Mouse (Mus musculus) lung, embryonic 15.5 days (tissue): Measurements from ENCODE around the gene Grin3a. TPM values are rescaled to one million over a fixed set of nuclear protein-coding genes. Genes with fewer than 3 reads are reported as not detected.

Experiments used
- ATAC-seq: fragments of 200-750 bp; cut with Nextera tagmentation; 2 replicates; pipeline ENCODE4 v1.8.0; 2017; ENCODE audit warnings: moderate number of reproducible peaks, borderline replicate concordance; ENCODE audit not compliant: low FRiP score, low TSS enrichment; ENCODE audit errors: extremely low read depth
- H3K27ac ChIP-seq: fragments of 300-500 bp; sonication (generic); 2 replicates; pipeline ENCODE4 v1.5.1; 2015; ENCODE audit warnings: moderate library complexity, mild to moderate bottlenecking, inconsistent platforms
- H3K27me3 ChIP-seq: fragments of 300-500 bp; sonication (generic); 2 replicates; pipeline ENCODE4 v1.6.1; 2015; ENCODE audit warnings: inconsistent platforms
- H3K36me3 ChIP-seq: fragments of 300-500 bp; sonication (generic); 2 replicates; pipeline ENCODE4 v1.6.1; 2015; ENCODE audit warnings: inconsistent platforms
- H3K4me1 ChIP-seq: fragments of 300-500 bp; sonication (generic); 2 replicates; pipeline ENCODE4 v1.6.1; 2015; ENCODE audit warnings: inconsistent platforms
- H3K4me2 ChIP-seq: fragments of 300-500 bp; sonication (generic); 2 replicates; pipeline ENCODE4 v1.6.1; 2015; ENCODE audit warnings: inconsistent platforms, mild to moderate bottlenecking, moderate library complexity
- H3K4me3 ChIP-seq: fragments of 300-500 bp; sonication (generic); 2 replicates; pipeline ENCODE4 v1.5.1; 2015; ENCODE audit warnings: mild to moderate bottlenecking, inconsistent platforms
- H3K9ac ChIP-seq: fragments of 300-500 bp; sonication (generic); 2 replicates; pipeline ENCODE4 v1.6.1; 2015; ENCODE audit warnings: inconsistent platforms
- H3K9me3 ChIP-seq: fragments of 300-500 bp; sonication (generic); 2 replicates; pipeline ENCODE4 v1.6.1; 2016; ENCODE audit warnings: inconsistent platforms
- WGBS: fragments of 180-500 bp; shearing (Covaris S2); methylation state at CpG from one replicate; pipeline ENCODE4 v1.1.7; 2015; 5-methylcytosine and 5-hydroxymethylcytosine counted together
- polyA plus RNA-seq: library from polyadenylated mRNA; unstranded; fragments of >200 nt; fragmentation: Nextera tagmentation; extraction: Ambion mirVana; gene quantifications from 2 replicates; pipeline ENCODE4 v1.2.1, GENCODE M21; 2015

Gene Grin3a
- 0.37 and 0.47 TPM in 2 replicates for polyA plus RNA-seq

DNA sequence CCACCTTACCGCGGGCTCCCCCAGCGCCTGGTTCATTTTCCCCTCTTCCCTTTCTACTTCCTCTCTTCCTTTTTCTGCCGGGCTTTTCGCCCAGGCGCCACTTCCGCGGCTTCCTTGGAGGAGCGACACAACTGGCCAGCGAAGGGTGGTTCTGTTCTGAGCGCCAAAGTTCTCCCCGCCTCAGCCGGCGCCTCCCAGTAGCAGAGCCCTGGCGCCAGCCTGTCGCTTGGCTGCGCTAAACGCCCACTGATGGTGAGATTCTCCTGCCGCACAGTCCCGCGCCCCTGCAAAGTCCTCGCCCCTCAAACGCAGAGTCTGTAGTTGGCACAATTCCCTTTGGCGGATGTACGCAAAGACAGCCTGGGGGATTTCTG, at the start of gene Grin3a:
TSS of gene Grin3a (minus strand) at position 133 of the 374 bp plus-strand sequence.
- ATAC-seq = peak; percentile 91
- H3K4me3 ChIP-seq = peak within 1 kb of the TSS; percentile 44
- H3K9me3 ChIP-seq = no peaks in the 10 kb centered on the region
- H3K4me1 ChIP-seq = peaks cover 17% of the 10 kb centered on the region
- peak within 1 kb of the TSS; percentile 87 for H3K4me2 ChIP-seq
- H3K36me3 ChIP-seq = no peaks in the 10 kb centered on the region
- H3K9ac ChIP-seq = peak within 1 kb of the TSS; percentile 16; the same call in 1 of the 2 replicates
- peaks cover 46% of the 10 kb centered on the region for H3K27me3 ChIP-seq
- under 1% methylated on average over 24 of the region's 25 CpGs for WGBS
- H3K27ac ChIP-seq = no peak within 1 kb of the TSS

DNA sequence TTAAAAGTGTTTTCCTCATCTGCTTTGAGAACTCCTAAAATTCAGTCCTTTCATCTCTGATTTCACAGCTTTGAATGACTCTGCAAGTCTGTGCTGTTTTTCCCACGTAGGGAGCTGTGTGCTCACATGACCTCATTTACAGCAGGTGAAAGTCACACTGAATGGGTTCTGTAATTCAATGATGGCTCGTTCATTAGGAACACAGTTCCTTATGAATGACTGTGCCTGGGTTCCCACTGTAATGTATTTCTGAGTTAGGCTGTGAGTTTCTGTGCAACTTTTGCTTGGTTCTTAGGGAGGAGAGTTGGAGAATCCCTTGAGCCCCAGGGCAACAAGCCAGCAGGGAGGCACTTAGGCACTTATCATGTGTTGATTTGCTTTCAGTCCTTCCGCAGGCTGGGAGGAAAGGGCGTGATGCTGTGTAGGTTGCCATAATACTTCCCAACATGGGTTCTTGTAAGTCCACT, 46.3 kb upstream of the Grin3a start:
- Histone ChIP-seq H3K9me3 (no peaks in the 10 kb centered on the region), H3K27ac (no peak overlapping the region), H3K4me3 (no peak overlapping the region), H3K4me1 (no peaks in the 10 kb centered on the region), H3K4me2 (no peak overlapping the region), H3K9ac (no peak overlapping the region), H3K36me3 (no peaks in the 10 kb centered on the region), H3K27me3 (no peaks in the 10 kb centered on the region)
- WGBS = 30% methylated on average over 4 of the region's 4 CpGs
- no peak for ATAC-seq

DNA sequence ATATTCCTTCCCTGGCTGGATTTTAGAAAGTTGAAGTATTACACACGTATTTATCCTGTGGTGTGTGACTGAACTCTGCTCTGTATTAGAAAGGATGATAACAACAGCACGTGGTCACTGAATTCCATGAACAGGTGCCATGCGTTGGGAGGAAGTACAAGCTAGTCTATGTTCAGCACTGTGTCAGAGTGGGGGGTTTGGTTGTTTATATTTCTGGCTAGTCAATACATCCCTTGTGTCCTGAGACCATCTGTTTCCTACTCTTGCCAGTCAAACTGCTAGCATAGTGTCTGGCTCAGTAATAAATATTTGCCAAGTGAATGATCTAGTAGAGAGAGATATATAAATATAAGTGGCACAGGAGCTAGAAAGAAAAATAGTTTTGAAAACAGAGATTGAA, 31.5 kb upstream of the Grin3a start:
- H3K27me3 ChIP-seq = no peaks in the 10 kb centered on the region
- H3K4me1 ChIP-seq = no peaks in the 10 kb centered on the region
- H3K27ac ChIP-seq = no peak overlapping the region
- H3K36me3 ChIP-seq = no peaks in the 10 kb centered on the region
- no peak overlapping the region for H3K4me2 ChIP-seq
- H3K9ac ChIP-seq = no peak overlapping the region
- WGBS = 34% methylated on average over 3 of the region's 3 CpGs
- H3K9me3 ChIP-seq = no peaks in the 10 kb centered on the region
- no peak for ATAC-seq
- no peak overlapping the region for H3K4me3 ChIP-seq

DNA sequence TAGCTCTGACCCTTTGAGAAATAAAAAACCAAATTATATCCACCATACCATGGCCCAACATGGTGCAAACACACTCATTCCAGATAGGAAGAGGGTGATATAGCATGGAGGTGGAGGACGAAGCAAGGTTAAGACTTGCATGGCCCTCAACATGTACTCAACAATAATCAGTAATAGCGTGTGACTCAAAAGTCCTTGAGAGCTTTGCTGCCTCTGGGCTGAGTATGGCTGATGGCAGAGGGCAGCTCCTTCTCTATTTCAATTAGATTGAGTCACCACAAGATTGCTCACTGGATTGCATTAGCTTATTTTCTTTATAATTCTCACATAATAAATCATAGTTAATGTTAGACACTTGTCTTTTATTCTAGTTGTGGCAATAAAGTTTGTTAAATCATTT, 15.1 kb upstream of the Grin3a start:
- no peak overlapping the region for H3K27ac ChIP-seq
- 87% methylated on average over 2 of the region's 2 CpGs for WGBS
- H3K9me3 ChIP-seq = no peaks in the 10 kb centered on the region
- H3K9ac ChIP-seq = no peak overlapping the region
- H3K36me3 ChIP-seq = no peaks in the 10 kb centered on the region
- no peak overlapping the region for H3K4me2 ChIP-seq
- no peaks in the 10 kb centered on the region for H3K4me1 ChIP-seq
- no peak overlapping the region for H3K4me3 ChIP-seq
- no peaks in the 10 kb centered on the region for H3K27me3 ChIP-seq
- ATAC-seq = no peak

DNA sequence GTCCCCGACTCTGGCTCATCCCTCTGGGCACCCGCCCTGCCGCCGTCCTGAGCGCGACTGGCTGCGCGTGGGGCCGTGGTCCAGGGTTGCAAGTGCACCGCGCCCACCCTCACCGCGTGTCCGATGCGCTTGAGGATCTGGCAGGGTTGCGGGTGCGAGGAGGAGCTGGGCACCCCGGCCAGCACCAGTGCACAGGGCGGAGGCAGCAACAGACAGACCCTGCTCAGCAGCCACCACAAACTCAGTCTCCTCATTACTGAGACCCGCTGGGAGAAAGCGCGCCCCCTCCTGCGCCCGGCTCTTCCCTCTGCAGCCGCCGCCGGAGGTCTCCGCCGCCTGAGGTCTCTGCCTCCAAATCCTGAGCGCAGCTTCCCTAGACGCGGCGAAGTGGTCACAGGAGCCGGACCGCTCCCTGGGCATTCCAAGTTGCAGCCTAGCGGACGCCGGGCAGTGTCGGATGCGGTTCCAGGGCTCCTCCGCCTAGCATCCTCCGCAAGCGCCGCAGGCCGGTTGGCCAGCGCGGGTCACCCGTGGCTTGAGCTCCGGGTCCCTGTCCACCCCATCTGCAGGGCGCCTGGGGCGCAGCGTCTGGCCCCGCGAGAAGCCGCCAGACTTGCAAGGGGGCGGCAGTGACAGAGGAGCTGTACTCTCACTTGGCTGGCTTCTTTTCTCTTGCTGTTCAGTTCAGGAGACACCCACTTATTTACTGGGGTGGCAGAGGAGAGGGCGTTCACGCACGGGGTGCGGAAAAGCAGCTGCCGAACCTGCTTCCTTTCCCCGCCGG, 524 bp downstream of the Grin3a start:
- peaks cover 17% of the 10 kb centered on the region for H3K4me1 ChIP-seq
- no peak overlapping the region for H3K27ac ChIP-seq
- H3K36me3 ChIP-seq = no peaks in the 10 kb centered on the region
- peaks cover 46% of the 10 kb centered on the region for H3K27me3 ChIP-seq
- ATAC-seq = peak; percentile 51
- peak overlapping the region; percentile 16; the same call in 1 of the 2 replicates for H3K9ac ChIP-seq
- H3K4me2 ChIP-seq = peak overlapping the region; percentile 87
- peak overlapping the region; percentile 44 for H3K4me3 ChIP-seq
- WGBS = 0% methylated on average over 61 of the region's 63 CpGs
- H3K9me3 ChIP-seq = no peaks in the 10 kb centered on the region

DNA sequence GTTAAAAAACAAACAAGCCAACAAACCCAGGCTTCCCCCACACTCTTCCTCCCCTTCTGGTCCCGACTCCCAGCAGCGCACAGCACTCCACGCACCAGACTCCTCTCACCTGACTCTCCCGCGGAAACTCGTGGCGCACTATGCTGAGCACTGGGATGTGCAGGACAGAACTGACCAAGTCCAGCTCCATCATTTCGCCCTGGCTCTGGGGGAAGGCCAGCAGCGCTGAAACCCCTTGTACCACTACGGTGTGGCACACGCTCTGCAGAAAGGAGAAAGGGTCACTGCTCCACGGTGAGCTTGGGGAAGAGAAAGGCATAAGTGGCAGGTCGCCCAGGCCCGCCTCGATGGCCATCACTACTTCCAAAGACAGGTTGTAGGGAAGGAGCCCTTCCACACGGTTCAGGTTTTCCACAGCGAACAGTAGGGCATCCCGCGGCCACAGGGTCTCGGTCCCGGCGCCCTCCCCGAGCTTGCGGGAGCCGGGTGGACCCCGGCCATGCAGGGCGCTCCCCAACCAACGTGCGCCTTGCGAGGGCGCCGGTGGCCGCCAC, 1.2 kb downstream of the Grin3a start:
- H3K9ac ChIP-seq = no peak overlapping the region
- H3K27me3 ChIP-seq = peaks cover 46% of the 10 kb centered on the region
- peak overlapping the region; percentile 87 for H3K4me2 ChIP-seq
- H3K36me3 ChIP-seq = no peaks in the 10 kb centered on the region
- no peaks in the 10 kb centered on the region for H3K9me3 ChIP-seq
- WGBS = 2% methylated on average over 32 of the region's 33 CpGs
- H3K4me1 ChIP-seq = peaks cover 17% of the 10 kb centered on the region
- no peak for ATAC-seq
- H3K4me3 ChIP-seq = peak overlapping the region; percentile 44
- no peak overlapping the region for H3K27ac ChIP-seq

DNA sequence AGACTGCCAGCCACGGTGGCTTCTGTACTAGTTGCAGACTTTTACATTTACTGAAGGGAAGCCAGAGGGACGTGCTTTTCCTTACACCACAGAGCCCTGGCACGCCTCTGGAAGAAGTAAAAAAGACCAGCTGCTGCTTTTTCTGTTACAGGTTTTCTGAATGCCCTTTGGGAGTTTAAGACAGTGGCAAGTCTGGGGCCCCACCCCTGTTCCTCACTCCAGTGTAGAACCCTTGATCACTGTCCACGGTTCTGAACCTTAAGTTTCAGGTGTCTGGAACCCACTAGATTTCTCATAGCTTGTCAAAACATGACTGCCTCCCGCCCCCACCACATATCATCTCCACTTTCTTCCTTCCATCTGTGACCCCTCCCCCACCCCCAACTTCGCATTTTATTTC, 1.8 kb downstream of the Grin3a start:
- Histone ChIP-seq H3K4me1 (peaks cover 17% of the 10 kb centered on the region), H3K36me3 (no peaks in the 10 kb centered on the region), H3K4me3 (no peak overlapping the region), H3K27ac (no peak overlapping the region), H3K9me3 (no peaks in the 10 kb centered on the region), H3K4me2 (no peak overlapping the region), H3K9ac (no peak overlapping the region), H3K27me3 (peaks cover 46% of the 10 kb centered on the region)
- no peak for ATAC-seq
- WGBS = 17% methylated on average over 6 of the region's 6 CpGs

DNA sequence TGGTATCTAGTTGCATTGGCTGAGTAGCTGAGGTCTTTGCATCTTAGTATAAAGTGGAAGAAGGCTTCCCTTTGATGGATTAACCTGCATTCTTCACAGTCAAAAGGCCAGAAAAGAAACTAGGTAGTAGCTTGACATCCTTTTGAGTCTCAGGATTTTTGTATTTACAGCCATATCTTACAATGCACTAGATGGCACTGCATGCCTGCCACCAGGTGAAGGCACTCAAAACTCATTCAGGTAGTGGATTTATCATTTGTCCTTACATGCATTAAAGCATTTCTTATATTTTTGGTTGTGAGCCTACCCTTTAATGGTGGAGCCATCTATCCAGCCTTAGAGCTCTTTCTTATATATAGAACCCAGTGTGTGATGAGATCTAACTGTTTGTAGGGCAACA, 13.5 kb downstream of the Grin3a start:
- H3K27ac ChIP-seq = no peak overlapping the region
- no peak overlapping the region for H3K4me2 ChIP-seq
- H3K9me3 ChIP-seq = no peaks in the 10 kb centered on the region
- H3K27me3 ChIP-seq = no peaks in the 10 kb centered on the region
- no peak overlapping the region for H3K4me3 ChIP-seq
- ATAC-seq = no peak
- H3K9ac ChIP-seq = no peak overlapping the region
- H3K36me3 ChIP-seq = no peaks in the 10 kb centered on the region
- H3K4me1 ChIP-seq = no peaks in the 10 kb centered on the region

DNA sequence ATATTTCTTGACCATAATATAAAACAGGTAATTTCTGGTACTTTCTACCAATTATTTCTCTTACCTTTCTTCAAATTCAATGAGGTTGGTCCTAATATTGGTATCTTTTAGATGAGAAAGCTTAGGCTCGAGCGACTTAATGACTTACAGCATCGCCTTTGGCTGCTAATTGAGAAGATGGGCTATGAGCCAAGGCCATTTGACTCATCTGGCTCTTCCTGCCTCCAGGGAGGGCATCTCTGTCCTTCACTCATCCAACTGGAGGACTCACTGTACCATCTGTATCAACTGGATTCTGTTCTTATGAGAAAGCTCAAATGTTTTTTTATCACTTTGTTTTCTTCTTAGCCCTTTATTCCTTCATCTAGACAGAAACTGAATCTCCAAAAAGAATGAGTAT, 31.7 kb downstream of the Grin3a start:
- Histone ChIP-seq H3K9me3 (no peaks in the 10 kb centered on the region), H3K27ac (no peak overlapping the region), H3K4me3 (no peak overlapping the region), H3K4me1 (no peaks in the 10 kb centered on the region), H3K4me2 (no peak overlapping the region), H3K36me3 (no peaks in the 10 kb centered on the region), H3K9ac (no peak overlapping the region), H3K27me3 (no peaks in the 10 kb centered on the region)
- ATAC-seq = no peak
- 57% methylated on average over 3 of the region's 3 CpGs for WGBS

DNA sequence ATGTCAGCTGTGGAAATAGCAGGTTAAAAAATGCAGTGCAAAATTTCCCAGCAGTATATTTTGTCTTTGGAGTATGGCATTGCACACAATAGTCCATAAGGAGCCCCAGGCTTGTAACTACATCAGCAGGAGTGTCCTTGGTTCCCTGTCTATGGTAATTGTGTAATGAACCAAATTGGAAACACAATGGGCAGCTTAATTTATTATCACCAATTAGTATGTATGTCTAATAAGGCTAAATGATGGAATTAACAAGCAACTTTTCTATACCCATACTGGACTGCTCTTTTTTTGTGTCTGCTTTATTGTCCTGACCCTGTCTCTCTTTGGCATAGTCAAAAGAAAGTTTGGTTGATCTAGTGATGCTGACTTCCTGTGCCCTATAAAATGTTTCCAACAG, 38.8 kb downstream of the Grin3a start:
- H3K4me3 ChIP-seq = no peak overlapping the region
- no peaks in the 10 kb centered on the region for H3K9me3 ChIP-seq
- ATAC-seq = no peak
- no peak overlapping the region for H3K4me2 ChIP-seq
- no peak overlapping the region for H3K9ac ChIP-seq
- H3K27me3 ChIP-seq = no peaks in the 10 kb centered on the region
- no peak overlapping the region for H3K27ac ChIP-seq
- H3K4me1 ChIP-seq = no peaks in the 10 kb centered on the region
- no peaks in the 10 kb centered on the region for H3K36me3 ChIP-seq

DNA sequence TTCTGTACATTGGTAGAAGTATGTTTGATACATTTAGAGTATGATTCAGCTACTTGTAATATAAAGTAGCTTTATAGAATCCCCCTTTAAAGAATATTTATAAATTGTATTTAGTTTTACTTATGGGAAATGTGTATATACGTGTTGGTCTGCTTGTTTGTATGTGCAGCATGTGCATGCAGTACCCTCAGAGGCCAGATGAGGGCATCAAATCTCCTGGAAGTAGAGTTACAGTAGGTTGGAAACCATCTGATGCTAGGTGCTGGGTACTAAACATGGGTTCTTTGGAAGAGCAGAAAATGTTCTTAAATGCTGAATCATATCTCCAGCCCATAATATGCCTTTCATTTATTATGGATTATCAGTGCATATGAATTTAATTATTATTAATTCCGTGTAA, 46.2 kb downstream of the Grin3a start:
- no peaks in the 10 kb centered on the region for H3K4me1 ChIP-seq
- no peak overlapping the region for H3K4me3 ChIP-seq
- no peaks in the 10 kb centered on the region for H3K9me3 ChIP-seq
- H3K36me3 ChIP-seq = no peaks in the 10 kb centered on the region
- ATAC-seq = no peak
- WGBS = 78% methylated on average over 2 of the region's 2 CpGs
- H3K27ac ChIP-seq = no peak overlapping the region
- H3K27me3 ChIP-seq = no peaks in the 10 kb centered on the region
- H3K9ac ChIP-seq = no peak overlapping the region
- no peak overlapping the region for H3K4me2 ChIP-seq

DNA sequence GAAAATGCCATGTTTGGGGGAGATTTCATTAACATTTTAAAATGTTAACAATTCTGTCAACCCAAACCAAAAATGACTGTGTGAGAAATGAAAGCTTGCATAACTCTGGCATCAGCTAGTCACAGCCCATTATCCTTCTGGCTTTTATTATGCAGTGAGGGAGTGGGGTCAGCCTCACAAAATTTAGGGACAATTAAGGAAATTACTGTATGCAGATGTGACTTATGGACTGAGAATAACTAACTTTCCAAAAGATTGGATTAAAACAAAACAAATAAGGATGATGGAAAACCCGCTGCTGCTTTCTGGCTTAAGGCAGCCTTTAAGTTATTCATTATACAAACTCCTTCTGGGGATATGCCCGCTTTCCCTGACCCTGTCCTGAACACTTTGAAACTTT, 56.6 kb downstream of the Grin3a start:
- no peaks in the 10 kb centered on the region for H3K4me1 ChIP-seq
- peak; percentile 69; the same call in 1 of the 2 replicates for ATAC-seq
- no peak overlapping the region for H3K27ac ChIP-seq
- H3K4me2 ChIP-seq = no peak overlapping the region
- no peaks in the 10 kb centered on the region for H3K27me3 ChIP-seq
- no peak overlapping the region for H3K4me3 ChIP-seq
- no peaks in the 10 kb centered on the region for H3K36me3 ChIP-seq
- H3K9me3 ChIP-seq = no peaks in the 10 kb centered on the region
- WGBS = 21% methylated on average over 2 of the region's 2 CpGs
- H3K9ac ChIP-seq = no peak overlapping the region
